ENCODE assay signal across 14 mouse cellular contexts in the genomic region with DNA sequence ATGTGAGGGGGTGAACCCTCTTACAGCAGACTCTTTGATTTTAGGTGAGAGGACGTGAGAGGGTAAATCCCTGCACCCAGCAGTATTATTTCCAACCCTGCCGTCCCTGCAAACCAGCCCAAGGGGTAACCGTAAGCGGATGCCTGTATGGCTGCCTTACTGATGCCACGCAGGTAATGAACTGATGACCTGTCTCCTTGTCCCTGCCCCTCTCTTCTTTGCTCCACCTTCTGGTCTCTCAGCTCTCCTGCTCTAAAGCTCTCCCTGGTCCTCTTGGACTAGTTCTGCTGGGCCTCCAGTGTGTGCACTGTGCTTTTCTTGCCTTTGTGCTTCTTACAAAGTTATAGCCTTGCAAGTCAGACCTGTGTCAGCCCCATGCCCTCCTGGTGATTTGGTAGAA. TPM values are rescaled to one million over a fixed set of nuclear protein-coding genes. Genes with fewer than 3 reads are reported as not detected.
A peak's percentile ranks its signal among the peaks of the same experiment; 100 is the strongest.
DNase-seq lines count a peak whose midpoint lies in the region; ATAC-seq lines count a peak whose summit lies in the region.
"Had no signal": no experiment of that assay in that cellular context is flagged by ENCODE, and none has a peak within 500 bp of the region (broad histone marks: within the 10 kb centered on the region; RNA-seq: fewer than 3 reads in every experiment).

No protein-coding gene starts in this region.

- H3K9me3 ChIP-seq in forebrain, embryonic 15.5 days = no peaks in the 10 kb centered on the region
- H3K9me3 ChIP-seq in forebrain, embryonic 11.5 days (ENCODE audit: control insufficient read depth, low read length) = no peaks in the 10 kb centered on the region
- H3K9me3 ChIP-seq in forebrain, embryonic 16.5 days (ENCODE audit: control insufficient read depth, low read length) = no peaks in the 10 kb centered on the region
- H3K9me3 ChIP-seq in hindbrain, embryonic 16.5 days (ENCODE audit: control insufficient read depth, low read length) = no peaks in the 10 kb centered on the region
- H3K9me3 ChIP-seq in neural tube, embryonic 14.5 days (ENCODE audit: control insufficient read depth, low read length) = no peaks in the 10 kb centered on the region
- H3K9me3 ChIP-seq: heart, embryonic 15.5 days; limb, embryonic 12.5 days; liver, embryonic 15.5 days had no signal

- ATAC-seq in forebrain, embryonic 15.5 days (replicated peaks) = no peak
- no peak for ATAC-seq in forebrain, embryonic 11.5 days (replicated peaks; ENCODE audit: low FRiP score)
- ATAC-seq in forebrain, embryonic 16.5 days = no peak
- no peak for ATAC-seq in hindbrain, embryonic 16.5 days
- ATAC-seq in neural tube, embryonic 14.5 days (ENCODE audit: low read depth) = no peak

- H3K36me3 ChIP-seq in forebrain, embryonic 15.5 days = no peaks in the 10 kb centered on the region
- H3K36me3 ChIP-seq in forebrain, embryonic 11.5 days (ENCODE audit: control insufficient read depth, insufficient read depth, low read length) = no peaks in the 10 kb centered on the region
- H3K36me3 ChIP-seq in forebrain, embryonic 16.5 days (ENCODE audit: control insufficient read depth, insufficient read depth) = no peaks in the 10 kb centered on the region
- H3K36me3 ChIP-seq in hindbrain, embryonic 16.5 days (ENCODE audit: control insufficient read depth, insufficient read depth, low read length) = no peaks in the 10 kb centered on the region
- H3K36me3 ChIP-seq in neural tube, embryonic 14.5 days (ENCODE audit: control insufficient read depth, insufficient read depth, low read length) = no peaks in the 10 kb centered on the region
- H3K36me3 ChIP-seq: heart, embryonic 15.5 days; limb, embryonic 12.5 days; liver, embryonic 15.5 days had no signal

- peak overlapping the region; percentile 43; the same call in 1 of the 2 replicates for H3K4me2 ChIP-seq in forebrain, embryonic 15.5 days (replicated peaks)
- no peak overlapping the region for H3K4me2 ChIP-seq in forebrain, embryonic 11.5 days (ENCODE audit: low read depth, low read length, severe bottlenecking)
- H3K4me2 ChIP-seq in forebrain, embryonic 16.5 days (ENCODE audit: low read length) = peak overlapping the region; percentile 47
- H3K4me2 ChIP-seq in hindbrain, embryonic 16.5 days (ENCODE audit: low read length) = peak overlapping the region; percentile 21
- H3K4me2 ChIP-seq in neural tube, embryonic 14.5 days (ENCODE audit: low read depth, low read length) = peak overlapping the region; percentile 39; the same call in 1 of the 2 replicates
- H3K4me2 ChIP-seq: heart, embryonic 15.5 days; limb, embryonic 12.5 days; liver, embryonic 15.5 days had no signal

- no peak for DNase-seq in forebrain, embryonic 11.5 days (ENCODE audit: low spot score)
- DNase-seq in embryo, embryonic 9.5 days (ENCODE audit: extremely low spot score) = no peak
- no peak for DNase-seq in spleen, adult 18-20 months
- DNase-seq: heart, adult 11 months; kidney, adult 8-10 months; lung, postnatal 10 days had no signal

- no peaks in the 10 kb centered on the region for H3K27me3 ChIP-seq in forebrain, embryonic 15.5 days
- no peaks in the 10 kb centered on the region for H3K27me3 ChIP-seq in forebrain, embryonic 11.5 days (ENCODE audit: control insufficient read depth, insufficient read depth, low read length)
- H3K27me3 ChIP-seq in forebrain, embryonic 16.5 days (replicated peaks; ENCODE audit: control insufficient read depth, insufficient read depth, low read length) = no peaks in the 10 kb centered on the region
- no peaks in the 10 kb centered on the region for H3K27me3 ChIP-seq in hindbrain, embryonic 16.5 days (replicated peaks; ENCODE audit: control insufficient read depth, insufficient read depth, low read length)
- no peaks in the 10 kb centered on the region for H3K27me3 ChIP-seq in neural tube, embryonic 14.5 days (ENCODE audit: control insufficient read depth, insufficient read depth, low read length)

- no peak overlapping the region for H3K4me3 ChIP-seq in forebrain, embryonic 15.5 days
- no peak overlapping the region for H3K4me3 ChIP-seq in forebrain, embryonic 11.5 days (ENCODE audit: low read depth, low read length)
- 0 out of 2 replicates have a peak overlapping the region, but pooled peaks have one; percentile 2 for H3K4me3 ChIP-seq in forebrain, embryonic 16.5 days (replicated peaks; ENCODE audit: low read length)
- H3K4me3 ChIP-seq in hindbrain, embryonic 16.5 days (ENCODE audit: low read length) = no peak overlapping the region
- H3K4me3 ChIP-seq in neural tube, embryonic 14.5 days (ENCODE audit: low read depth, low read length) = no peak overlapping the region
- H3K4me3 ChIP-seq: erythroblast, embryonic 14.5 days; heart, embryonic 15.5 days; limb, embryonic 12.5 days; liver, embryonic 15.5 days had no signal

- 73% methylated on average over 5 of the region's 5 CpGs for WGBS in forebrain, embryonic 15.5 days
- WGBS in forebrain, embryonic 11.5 days = 82% methylated on average over 5 of the region's 5 CpGs
- WGBS in forebrain, embryonic 16.5 days = 80% methylated on average over 5 of the region's 5 CpGs
- 80% methylated on average over 5 of the region's 5 CpGs for WGBS in hindbrain, embryonic 16.5 days
- WGBS in neural tube, embryonic 14.5 days = 77% methylated on average over 5 of the region's 5 CpGs

- H3K4me1 ChIP-seq in forebrain, embryonic 15.5 days = peaks cover 54% of the 10 kb centered on the region
- peaks cover 14% of the 10 kb centered on the region for H3K4me1 ChIP-seq in forebrain, embryonic 11.5 days (replicated peaks; ENCODE audit: control insufficient read depth, insufficient read depth, low read length)
- peaks cover 42% of the 10 kb centered on the region for H3K4me1 ChIP-seq in forebrain, embryonic 16.5 days (replicated peaks; ENCODE audit: control insufficient read depth, insufficient read depth, low read length)
- H3K4me1 ChIP-seq in hindbrain, embryonic 16.5 days (ENCODE audit: control insufficient read depth, insufficient read depth, low read depth, low read length) = peaks cover 50% of the 10 kb centered on the region
- peaks cover 46% of the 10 kb centered on the region for H3K4me1 ChIP-seq in neural tube, embryonic 14.5 days (ENCODE audit: control insufficient read depth, insufficient read depth, low read length)
- H3K4me1 ChIP-seq: liver, embryonic 15.5 days had no signal

- H3K9ac ChIP-seq in forebrain, embryonic 15.5 days (replicated peaks) = no peak overlapping the region
- H3K9ac ChIP-seq in forebrain, embryonic 11.5 days (ENCODE audit: low read length) = no peak overlapping the region
- H3K9ac ChIP-seq in forebrain, embryonic 16.5 days (replicated peaks; ENCODE audit: low read depth, low read length) = peak overlapping the region; percentile 2; the same call in 1 of the 2 replicates
- no peak overlapping the region for H3K9ac ChIP-seq in hindbrain, embryonic 16.5 days (ENCODE audit: low read depth, low read length)
- H3K9ac ChIP-seq in neural tube, embryonic 14.5 days (replicated peaks; ENCODE audit: low read depth, low read length) = no peak overlapping the region
- H3K9ac ChIP-seq: heart, embryonic 15.5 days; limb, embryonic 12.5 days; liver, embryonic 15.5 days had no signal

- H3K27ac ChIP-seq in forebrain, embryonic 15.5 days (replicated peaks) = 0 out of 2 replicates have a peak overlapping the region, but pooled peaks have one; percentile 5
- no peak overlapping the region for H3K27ac ChIP-seq in forebrain, embryonic 11.5 days (ENCODE audit: low read depth, low read length)
- no peak overlapping the region for H3K27ac ChIP-seq in forebrain, embryonic 16.5 days (ENCODE audit: low read length)
- H3K27ac ChIP-seq in hindbrain, embryonic 16.5 days (ENCODE audit: low read depth, low read length) = no peak overlapping the region
- H3K27ac ChIP-seq in neural tube, embryonic 14.5 days (ENCODE audit: low read depth, low read length) = 0 out of 2 replicates have a peak overlapping the region, but pooled peaks have one; percentile 28
- H3K27ac ChIP-seq: heart, embryonic 15.5 days; limb, embryonic 12.5 days; liver, embryonic 15.5 days had no signal

RNA-seq across cellular contexts. Expression of a gene that starts 15.0 kb away (rescaled TPM):
- 19.2 and 19.7 TPM in 2 replicates for polyA plus RNA-seq in forebrain, embryonic 15.5 days (2015; fragmentation: Nextera tagmentation; extraction: Ambion mirVana)
- polyA plus RNA-seq in forebrain, embryonic 11.5 days (2014; fragmentation: Nextera tagmentation; extraction: Ambion mirVana) = 12.1 and 12.2 TPM in 2 replicates
- polyA plus RNA-seq in forebrain, embryonic 16.5 days (2015; fragmentation: Nextera tagmentation; extraction: Ambion mirVana) = 16.1 and 22.4 TPM in 2 replicates
- 18.8 and 22.9 TPM in 2 replicates for polyA plus RNA-seq in hindbrain, embryonic 16.5 days (2015; fragmentation: Nextera tagmentation; extraction: Ambion mirVana)
- 12.1 and 15.3 TPM in 2 replicates for polyA plus RNA-seq in neural tube, embryonic 14.5 days (2014; fragmentation: Nextera tagmentation; extraction: Ambion mirVana)
- polyA plus RNA-seq: erythroblast, embryonic 14.5 days had no signal

Comparison
In these comparisons a context has a peak if more than half of its experiments do, and no peak if none do; other contexts are left out.
1. H3K27ac ChIP-seq: peak in forebrain, embryonic 15.5 days (single experiment) and neural tube, embryonic 14.5 days (single experiment); none in forebrain, embryonic 11.5 days (single experiment), forebrain, embryonic 16.5 days (single experiment) and hindbrain, embryonic 16.5 days (single experiment).